Mouse (Mus musculus) lung, postnatal 14 days (tissue): ENCODE results near the gene Ikzf4.
"Not testable (repeated sequence)": the region's sequence is repeated elsewhere in the genome, so short reads cannot be mapped to it uniquely, and the experiment has no call there.

Experiments used
- DNase-seq: peaks from one replicate; pipeline ENCODE4 v3.0.0; 2021

The Ikzf4 gene

DNA sequence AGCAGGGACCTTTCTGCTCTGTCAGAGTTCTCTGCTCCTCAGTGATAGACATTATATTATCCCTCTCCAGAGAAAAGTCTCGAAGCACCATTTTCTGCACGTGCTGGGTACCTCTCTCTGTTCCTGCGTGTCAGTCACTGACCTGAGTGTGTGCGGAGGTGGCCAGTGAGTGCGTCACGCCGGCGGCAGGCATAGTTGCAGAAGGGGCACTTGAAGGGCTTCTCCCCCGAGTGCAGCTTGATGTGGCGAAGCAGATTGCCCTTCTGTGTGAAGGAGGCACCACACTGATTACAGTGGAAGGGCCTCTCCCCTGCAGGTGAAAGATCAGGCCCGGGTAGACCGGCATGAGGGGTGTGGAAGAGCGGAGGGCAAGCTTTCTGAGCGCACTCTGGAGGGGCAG is 5.8 kb downstream of the Ikzf4 start:
- DNase-seq, result no peak

DNA sequence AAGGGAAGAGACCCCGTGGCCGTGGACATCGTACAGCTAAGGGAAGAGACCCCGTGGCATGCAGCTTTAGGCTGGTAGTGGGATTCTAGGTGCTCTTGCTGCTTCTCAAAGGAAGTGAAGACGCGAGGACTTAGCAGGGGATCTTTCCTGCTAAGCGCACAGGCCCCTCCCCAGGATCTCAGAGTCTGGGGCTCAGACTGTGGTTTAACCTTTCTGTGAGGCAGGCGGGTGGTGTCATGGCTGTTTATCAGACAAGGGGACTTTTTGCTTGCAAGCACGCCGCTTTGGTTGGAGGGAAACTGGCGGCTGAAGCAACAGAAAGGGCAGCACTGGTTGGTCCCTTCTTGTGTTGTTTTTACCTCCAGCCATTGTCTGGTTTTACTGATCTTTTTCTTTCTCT is 8.8 kb downstream of the Ikzf4 start:
- DNase-seq, result no peak

DNA sequence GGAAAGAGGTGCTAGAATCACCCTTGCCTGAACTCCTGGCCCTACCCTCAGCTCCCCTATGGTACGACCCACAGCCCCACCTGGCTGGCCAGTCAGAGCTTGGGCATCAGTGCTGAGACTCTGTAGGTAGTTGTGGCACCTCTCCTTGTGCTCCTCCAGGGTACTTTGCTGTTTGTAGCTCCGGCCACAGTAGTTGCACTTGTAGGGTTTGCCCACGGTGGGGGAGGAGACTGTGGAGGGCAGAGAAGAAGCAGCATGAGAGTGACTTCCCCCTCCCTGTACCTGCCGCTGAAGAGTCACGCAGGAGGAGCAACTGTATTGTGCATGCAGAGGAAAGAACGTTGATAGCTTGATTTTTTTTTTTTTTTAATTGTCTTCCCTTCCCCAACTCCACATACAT is 9.2 kb downstream of the Ikzf4 start:
- DNase-seq, result no peak

DNA sequence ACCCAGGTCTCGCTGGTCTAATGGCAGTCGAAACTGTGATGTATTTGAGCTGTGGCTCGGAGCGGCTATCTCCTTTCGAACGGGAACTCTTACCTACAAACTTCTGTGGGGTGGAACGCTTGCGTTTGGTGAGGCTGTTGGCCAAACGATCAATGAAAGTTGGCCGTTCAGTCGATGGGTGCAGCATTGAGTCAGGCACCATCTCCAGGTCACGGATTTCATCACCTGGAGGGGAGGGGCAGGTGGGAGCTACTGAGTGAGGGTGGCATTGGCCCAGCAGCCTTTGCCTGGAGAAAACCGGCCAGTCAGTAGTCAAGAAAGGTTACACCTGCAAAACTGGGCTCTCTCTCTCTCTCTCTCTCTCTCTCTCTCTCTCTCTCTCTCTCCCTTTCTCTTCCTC is 10.1 kb downstream of the Ikzf4 start:
- no peak for DNase-seq

GRCm38 (mm10) chr10:128631571-128631970 is 14.2 kb downstream of the Ikzf4 start:
- no peak for DNase-seq

- not testable (repeated sequence) for DNase-seq
Observed at GRCm38 (mm10) chr10:128630306-128630705, 15.5 kb downstream of the Ikzf4 start.

DNA sequence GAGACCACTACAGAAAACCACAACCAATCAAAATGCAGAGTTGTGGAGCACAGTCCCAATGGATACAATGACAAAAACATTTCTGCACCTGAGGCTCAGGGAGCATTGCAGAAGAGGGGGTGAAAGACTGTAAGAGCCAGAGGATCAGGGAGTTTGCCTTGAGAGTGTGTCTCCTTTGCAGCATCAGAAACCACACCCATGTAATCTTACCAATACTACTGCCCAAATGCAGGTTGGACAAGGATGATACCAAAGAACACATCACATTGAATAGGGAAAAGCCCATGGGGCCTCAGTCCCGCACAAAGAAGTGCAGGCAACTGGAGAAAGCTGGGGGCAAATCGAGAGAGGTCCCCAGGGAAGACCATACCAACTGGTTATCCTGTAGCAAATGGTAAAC is 16.0 kb downstream of the Ikzf4 start:
- no peak for DNase-seq

- DNase-seq, result no peak
Observed at GRCm38 (mm10) chr10:128627398-128628317, 18.1 kb downstream of the Ikzf4 start.

DNA sequence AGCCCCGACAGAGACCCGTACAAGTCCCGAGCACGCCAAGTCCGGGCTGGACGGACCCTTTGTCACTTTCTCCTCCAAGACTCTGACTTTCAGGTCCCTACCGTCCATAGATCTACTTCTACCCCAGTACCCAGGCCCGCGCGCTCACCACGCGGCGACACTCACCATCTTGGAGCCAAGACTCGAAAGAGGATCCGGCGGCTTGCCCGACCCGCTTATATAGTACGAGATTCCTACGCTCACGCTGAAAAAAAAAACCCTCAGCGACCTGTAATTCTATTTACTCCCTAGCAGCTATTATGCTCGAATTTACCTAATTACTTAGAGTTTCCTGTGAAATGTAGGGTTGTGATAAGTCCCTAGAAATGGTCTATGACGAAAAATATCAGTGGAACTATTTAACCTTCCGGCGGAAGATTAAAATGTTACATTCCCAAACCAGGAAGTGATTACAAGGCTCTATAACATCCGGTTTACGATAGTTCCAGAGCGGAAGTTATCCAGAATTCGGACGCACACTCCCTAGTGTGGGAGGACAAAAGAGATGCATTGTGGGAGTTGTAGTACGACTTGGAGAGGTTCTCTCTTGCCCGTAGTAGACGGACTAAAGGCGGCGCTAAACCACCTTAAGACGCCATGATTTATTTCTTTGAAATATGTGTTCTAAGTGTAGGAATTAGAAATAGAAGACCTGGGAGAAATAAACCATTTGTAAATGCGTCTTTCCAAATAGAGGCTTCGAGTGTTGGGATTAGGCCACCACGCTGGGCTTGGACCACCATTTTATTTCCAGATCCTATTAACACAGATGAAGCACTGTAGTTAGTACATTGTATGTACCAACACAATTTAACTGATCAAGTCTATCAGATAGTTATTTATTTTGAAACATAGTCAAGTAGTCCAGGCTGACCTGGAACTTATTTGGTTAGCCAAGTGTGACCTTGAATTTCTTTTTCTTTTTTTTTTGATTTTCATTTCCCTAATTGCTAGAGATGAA is 19.2 kb downstream of the Ikzf4 start, which contains the start of gene Rps26:
Gene Rps26, minus strand, starts transcription at position 437 of the 1,000 bp plus-strand sequence.
- DNase-seq, result peak; percentile 85

GRCm38 (mm10) chr10:128625287-128625894 is 20.4 kb downstream of the Ikzf4 start:
- DNase-seq, result no peak

DNA sequence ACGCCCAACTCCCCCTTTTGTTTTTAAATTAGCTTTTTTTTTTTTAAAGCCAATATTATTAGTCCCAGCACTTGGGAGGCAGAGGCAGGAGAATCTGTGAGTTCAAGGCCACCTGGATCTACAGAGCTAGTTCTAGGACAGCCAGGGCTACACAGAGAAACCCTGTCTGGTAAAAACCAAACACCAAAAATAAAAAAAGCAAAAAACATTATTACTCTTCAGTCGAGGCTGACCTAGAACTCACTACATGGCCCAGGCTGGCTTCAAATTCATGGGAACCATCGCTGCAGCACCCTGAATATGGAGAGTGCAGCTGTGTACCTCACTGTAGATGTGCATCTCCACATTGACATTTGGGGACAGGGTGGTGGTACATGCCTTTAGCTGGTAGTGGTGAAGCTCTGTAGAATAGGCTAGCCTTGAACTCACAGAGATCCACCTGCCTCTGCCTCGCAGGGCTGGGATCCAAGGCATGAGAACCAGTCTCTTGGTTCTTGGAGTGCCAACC is 22.6 kb downstream of the Ikzf4 start:
- DNase-seq, result not testable (repeated sequence)

DNA sequence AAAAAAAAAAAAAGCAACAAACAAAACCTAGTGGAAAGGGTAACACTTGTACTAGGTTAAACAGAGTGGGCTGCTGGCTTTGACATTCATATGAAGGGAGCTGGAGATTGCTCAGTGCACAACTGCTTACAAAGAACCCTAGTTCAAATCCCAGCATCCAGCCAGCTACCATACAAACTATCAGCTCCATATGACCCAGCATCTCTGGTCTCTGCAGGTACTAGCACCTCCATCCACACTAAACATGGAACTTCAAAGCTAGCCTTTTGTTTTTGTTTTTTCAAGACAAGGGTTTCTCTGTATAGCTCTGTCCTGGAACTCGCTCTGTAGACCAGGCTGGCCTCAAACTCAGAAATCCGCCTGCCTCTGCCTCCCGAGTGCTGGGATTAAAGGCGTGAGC is 23.1 kb downstream of the Ikzf4 start:
- no peak for DNase-seq

GRCm38 (mm10) chr10:128621986-128622520 is 23.7 kb downstream of the Ikzf4 start:
- no peak for DNase-seq

GRCm38 (mm10) chr10:128620241-128620640 is 25.6 kb downstream of the Ikzf4 start:
- DNase-seq, result no peak

DNA sequence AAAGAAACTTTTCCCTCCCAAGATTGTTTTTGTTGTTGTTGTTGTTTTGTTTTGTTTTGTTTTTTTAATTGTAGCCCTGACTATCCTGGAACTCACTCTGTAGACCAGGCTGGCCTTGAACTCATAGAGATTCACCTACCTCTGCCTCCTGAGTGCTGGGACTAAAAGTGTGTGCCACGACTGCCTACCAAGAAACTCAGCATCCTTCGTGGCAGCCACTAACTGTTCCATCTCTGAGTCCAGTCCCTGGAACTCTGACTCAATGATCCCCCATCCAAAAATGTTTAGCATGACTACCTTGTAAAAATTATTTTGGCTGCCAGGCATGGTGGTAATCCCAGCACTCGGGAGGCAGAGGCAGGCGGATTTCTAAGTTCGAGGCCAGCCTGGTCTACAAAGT is 26.6 kb downstream of the Ikzf4 start:
- not testable (repeated sequence) for DNase-seq

DNA sequence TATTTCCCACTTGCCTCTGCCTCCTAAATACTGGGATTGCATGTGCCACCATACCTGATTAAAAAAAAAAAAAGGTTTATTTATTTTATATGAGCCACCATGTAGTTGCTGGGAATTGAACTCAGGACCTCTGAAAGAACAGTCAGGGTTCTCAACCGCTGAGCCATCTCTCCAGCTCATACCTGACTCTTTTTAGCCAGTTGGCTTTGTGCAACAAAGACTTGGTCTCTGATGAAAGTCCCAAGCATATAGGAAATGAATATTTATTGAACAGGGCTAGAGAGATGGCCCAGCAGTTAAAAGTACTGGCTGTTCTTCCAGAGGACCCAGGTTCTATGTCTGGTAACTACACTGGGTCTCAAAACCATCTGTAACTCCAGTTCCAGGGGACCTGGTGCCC is 27.2 kb downstream of the Ikzf4 start:
- DNase-seq, result no peak

DNA sequence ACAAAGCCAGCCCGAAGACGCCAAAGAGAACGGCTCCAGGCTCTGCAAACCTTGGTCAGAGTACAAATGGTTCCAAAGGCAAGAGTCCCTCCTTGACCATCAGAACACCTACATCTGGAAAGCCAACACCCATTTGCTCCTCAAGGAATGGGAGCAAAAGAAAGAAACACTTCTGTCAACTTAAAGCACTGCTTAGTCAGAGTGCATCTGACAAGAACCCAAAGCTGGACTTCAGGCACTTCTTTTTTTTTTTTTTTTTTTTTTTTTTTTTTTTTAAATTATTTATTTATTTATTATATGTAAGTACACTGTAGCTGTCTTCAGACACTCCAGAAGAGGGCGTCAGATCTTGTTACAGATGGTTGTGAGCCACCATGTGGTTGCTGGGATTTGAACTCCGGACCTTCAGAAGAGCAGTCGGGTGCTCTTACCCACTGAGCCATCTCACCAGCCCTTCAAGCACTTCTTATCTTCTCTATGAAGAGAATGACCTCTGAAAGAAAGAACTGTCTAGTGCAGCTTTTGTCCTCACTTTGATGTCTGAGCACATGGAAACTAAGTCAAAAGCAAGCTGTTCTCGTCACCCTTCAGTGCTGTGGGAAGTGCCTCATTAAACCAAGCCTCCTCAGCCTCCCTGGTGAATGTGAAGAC is 29.9 kb downstream of the Ikzf4 start:
- not testable (repeated sequence) for DNase-seq

- DNase-seq, result no peak
Observed at GRCm38 (mm10) chr10:128614934-128615333, 30.9 kb downstream of the Ikzf4 start.

- DNase-seq, result not testable (repeated sequence)
Observed at GRCm38 (mm10) chr10:128613820-128614219, 32.0 kb downstream of the Ikzf4 start.

GRCm38 (mm10) chr10:128613154-128613440 is 32.7 kb downstream of the Ikzf4 start:
- no peak for DNase-seq

- peak; percentile 81 for DNase-seq
Observed at GRCm38 (mm10) chr10:128612433-128613153, 33.2 kb downstream of the Ikzf4 start.
